Mouse (Mus musculus) layer of hippocampus, postnatal 25 days (tissue): ENCODE measurements around the gene Top2a. TPM values are rescaled to one million over a fixed set of nuclear protein-coding genes. Genes with fewer than 3 reads are reported as not detected.

Experiments
- DNase-seq, 2 experiments: peaks; one replicate each; pipeline ENCODE4 v3.0.0; 2022; ENCODE audit warnings: mixed read lengths in 2 of 2, low spot score in 1 of 2; ENCODE audit errors: extremely low spot score in 1 of 2
- total RNA-seq, 2 experiments: library from RNA; stranded (reverse); gene quantifications; 2 replicates each; pipeline ENCODE4 v1.2.3; 2021

Gene Top2a
- total RNA-seq, 2 experiments from 2014 or later, result 2.5 to 4.5 TPM

- DNase-seq, result no peak
Observed at GRCm38 (mm10) chr11:98952736-98953135, 71.3 kb downstream of the Top2a start.

DNA sequence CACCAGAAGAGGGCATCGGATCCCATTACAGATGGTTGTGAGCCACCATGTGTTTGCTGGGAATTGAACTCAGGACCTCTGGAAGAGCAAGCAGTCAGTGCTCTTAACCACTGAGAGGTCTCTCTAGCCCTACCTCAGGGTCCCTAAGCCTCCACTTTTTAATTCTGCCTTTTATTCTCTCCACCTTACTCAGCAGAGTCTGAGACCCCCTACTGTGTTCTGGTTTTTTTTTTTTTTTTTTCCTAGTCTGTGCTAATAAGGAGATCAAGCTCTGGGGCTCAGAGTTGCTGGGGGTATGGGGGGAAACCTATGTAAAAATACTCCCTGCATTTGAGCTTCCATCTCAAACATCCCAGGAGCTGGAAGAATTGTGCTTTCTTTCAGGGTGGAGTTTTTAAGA lies 71.9 kb downstream of the Top2a start:
- DNase-seq, result no peak

DNA sequence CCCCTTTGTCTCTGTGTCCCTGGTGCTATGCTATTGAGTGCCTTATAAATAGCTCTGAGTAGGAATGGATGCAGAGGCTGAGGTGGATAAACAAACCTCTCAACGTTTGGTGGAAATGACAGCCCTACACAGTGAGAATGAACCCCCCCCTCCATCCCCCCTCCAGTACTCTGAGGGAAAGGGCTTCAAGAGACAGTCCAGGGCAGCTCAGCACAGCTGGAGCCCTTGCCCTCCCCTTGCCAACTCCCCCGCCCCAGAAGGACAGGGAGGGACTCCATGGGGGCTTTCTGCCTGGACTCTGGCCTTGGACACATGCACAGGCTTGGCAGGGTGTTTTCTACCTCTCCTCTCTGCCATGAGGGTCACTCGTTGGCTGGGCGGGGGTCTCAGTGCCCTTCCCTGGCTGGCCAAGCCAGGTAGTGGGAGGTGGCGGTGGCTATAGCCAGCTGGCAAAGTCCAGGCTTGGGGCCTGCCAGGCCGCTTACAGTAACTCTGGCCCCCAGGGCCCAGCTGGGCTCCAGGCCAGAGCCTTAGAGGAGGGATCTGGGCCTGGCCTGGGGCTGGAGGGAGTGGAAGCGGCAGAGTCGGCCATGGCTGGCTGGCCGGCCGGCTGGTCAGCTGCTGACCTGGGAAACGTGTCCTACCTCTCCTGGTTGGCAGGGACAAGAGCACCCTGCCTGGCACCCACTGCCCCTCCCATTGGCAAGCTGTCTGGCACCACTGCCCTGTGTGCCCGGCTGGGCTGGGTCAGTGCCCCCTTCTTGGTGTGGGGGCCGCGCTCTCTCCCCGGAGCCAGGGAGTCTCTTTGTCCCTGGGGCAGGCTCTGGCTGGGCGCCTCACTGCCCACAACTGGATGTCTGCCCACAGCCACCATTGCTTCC lies 72.7 kb downstream of the Top2a start:
- no peak for DNase-seq

GRCm38 (mm10) chr11:98950484-98950883 lies 73.5 kb downstream of the Top2a start:
- no peak for DNase-seq

GRCm38 (mm10) chr11:98949958-98950460 lies 74.0 kb downstream of the Top2a start:
- DNase-seq, result no peak

DNA sequence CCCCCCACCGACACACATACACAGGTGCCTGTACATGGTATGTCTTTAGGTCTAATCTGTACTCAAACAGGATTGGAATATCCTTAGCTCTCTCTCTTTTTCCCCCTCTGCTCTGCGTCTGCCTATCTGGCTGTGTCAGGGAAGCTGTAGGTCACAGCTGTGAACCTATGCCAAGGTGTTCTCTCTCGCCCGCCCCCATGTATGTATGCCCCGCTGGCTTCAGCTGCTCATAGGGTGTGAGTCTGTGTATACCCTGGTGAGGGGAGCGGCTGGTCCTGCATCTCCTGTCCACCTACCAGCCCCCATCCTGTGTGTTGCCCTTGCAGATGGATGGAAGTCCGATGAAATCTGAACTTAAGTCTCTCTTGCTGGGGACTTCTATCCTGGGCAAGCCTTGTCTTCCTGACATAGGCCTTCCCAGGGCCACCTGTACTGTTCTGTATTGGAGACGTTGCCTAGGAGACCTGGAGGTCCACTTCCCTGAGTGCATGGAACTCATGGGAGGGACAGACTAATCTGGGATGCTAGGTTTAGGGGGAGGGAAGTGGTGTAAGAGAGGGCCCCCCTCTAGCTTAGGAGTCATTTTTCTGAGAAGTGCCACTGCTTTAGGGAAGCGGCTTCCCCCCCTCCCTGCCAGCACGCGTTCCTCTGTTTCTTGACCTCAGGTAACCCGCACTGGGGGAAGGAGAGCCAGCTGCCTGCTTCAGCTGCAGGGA lies 74.6 kb downstream of the Top2a start:
- no peak for DNase-seq

GRCm38 (mm10) chr11:98947969-98948569 lies 75.9 kb downstream of the Top2a start:
- no peak for DNase-seq

DNA sequence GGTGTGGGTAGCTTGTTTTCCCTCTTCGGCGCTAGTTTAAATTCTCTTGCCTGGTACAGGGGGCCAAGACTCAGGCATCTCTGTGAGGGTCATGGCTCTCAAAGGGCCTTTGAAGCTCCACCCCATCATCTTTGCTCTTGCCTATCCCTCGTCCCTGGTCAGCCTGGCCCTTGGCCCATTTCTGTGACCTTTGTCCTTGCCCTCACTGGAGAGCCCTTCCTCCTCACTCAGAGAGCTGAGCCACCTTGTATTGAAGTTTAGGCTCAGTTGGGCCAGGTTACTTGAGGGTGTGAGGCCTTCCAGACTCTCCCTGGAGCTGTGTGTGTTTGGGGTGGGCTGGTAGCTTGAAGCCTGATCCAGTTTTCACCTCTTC lies 78.4 kb downstream of the Top2a start:
- no peak for DNase-seq

GRCm38 (mm10) chr11:98944897-98945604 lies 78.9 kb downstream of the Top2a start:
- DNase-seq, result no peak

GRCm38 (mm10) chr11:98943741-98944461 lies 80.1 kb downstream of the Top2a start:
- DNase-seq, result no peak

Other genes with a start within 250 kb of the Top2a start
- 10 to 100 TPM; 78.1 to 92.2 TPM for gene Nr1d1, start 248.9 kb downstream of the Top2a start, total RNA-seq
- 100 to 1,000 TPM; 170 to 176 TPM for gene Msl1, start 228.7 kb downstream of the Top2a start, total RNA-seq
- gene Casc3, start 219.3 kb downstream of the Top2a start, total RNA-seq, result 10 to 100 TPM; 53.3 to 60.6 TPM
- 100 to 1,000 TPM; 185 to 222 TPM for gene Rapgefl1, start 187.4 kb downstream of the Top2a start, total RNA-seq
- gene Wipf2, start 160.6 kb downstream of the Top2a start, total RNA-seq, result 10 to 100 TPM; 57.2 to 61.4 TPM
- gene Cdc6, start 116.4 kb downstream of the Top2a start, total RNA-seq, result under 1 TPM; 0.54 to 0.94 TPM
- 10 to 100 TPM; 17.0 to 17.7 TPM for gene Rara, start 96.4 kb downstream of the Top2a start, total RNA-seq
- gene Gjd3, start 41.2 kb downstream of the Top2a start, total RNA-seq, result 1 to 10 TPM; 1.5 to 2.3 TPM
- 10 to 100 TPM; 86.1 to 94.9 TPM for gene Igfbp4, start 17.1 kb upstream of the Top2a start, total RNA-seq
- gene Tns4, start 65.1 kb upstream of the Top2a start, total RNA-seq, result not detected
- gene Ccr7, start 130.9 kb upstream of the Top2a start, total RNA-seq, result not detected
- gene Smarce1, start 206.8 kb upstream of the Top2a start, total RNA-seq, result 10 to 100 TPM; 51.8 to 59.7 TPM
- gene Krt222, start 219.9 kb upstream of the Top2a start, total RNA-seq, result 10 to 100 TPM; 26.5 to 27.3 TPM